Mouse (Mus musculus) c-Kit-positive CD71-negative TER-119-negative erythroid progenitor cells, embryonic 14.5 days (primary cell): ENCODE data around the gene H2-Q10.
A peak's percentile ranks its signal among the peaks of the same experiment; 100 is the strongest.
"Not testable (repeated sequence)": the region's sequence is repeated elsewhere in the genome, so short reads cannot be mapped to it uniquely, and the experiment has no call there.

ENCODE experiments used
- DNase-seq: peaks from one replicate; pipeline ENCODE4 v3.0.0-alpha.2; 2013; ENCODE audit warnings: low read depth

Gene H2-Q10

DNA sequence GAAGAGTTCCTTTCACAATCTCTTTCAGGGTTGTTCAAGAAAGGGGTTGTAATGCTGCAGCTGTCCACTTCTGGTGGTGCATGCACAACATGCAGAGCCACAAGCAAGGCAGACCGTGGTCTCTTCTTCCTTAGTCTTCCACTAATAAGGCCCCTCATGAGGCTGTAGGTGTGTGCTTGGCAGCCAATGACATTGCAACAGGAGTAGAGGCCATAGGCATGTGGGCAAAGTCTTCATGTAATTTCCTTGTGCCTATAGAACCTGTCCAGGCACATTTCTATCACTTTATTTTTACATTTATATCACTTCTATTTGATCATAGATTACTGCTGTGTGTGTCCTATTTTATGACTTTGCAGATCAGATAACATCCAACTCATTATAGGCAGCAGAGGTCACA is 11.6 kb upstream of the H2-Q10 start:
- not testable (repeated sequence) for DNase-seq

DNA sequence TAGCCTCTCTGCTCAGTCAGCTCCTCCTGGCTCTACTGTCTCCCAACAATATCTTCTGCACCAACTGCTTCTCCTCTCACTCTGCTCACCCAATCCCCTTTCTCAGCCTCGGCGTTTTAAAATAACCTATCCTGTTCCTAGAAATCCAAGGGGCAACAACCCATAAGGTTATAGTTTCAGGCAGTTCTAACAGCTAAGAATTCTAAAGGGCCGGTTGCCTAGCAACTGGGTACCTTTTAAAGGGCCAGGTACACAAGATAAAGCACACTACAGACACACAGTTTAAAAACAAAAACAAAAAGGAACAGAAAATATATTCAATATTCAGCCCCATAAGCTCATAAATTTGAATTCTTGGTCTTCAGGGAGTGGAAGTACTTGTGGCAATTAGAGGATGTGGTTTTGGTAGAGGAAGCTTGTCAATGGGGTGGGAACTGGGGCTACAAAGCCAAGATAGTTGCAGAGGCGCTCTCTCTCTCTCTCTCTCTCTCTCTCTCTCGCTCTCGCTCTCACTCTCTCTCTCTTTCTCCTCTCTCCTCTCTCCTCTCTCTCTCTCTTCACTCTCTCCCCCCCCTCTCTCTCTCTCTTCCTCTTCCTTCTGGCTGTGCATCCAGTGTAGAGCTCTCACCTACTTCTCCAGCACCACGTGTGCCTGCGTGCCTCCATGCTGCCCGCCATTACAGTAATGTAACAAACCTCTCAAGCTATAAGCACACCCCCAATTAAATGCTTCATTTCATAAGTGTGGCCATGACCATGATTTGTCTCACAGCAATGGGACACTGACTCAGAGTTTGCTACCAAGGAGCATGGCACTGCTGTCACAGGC is 9.2 kb upstream of the H2-Q10 start:
- DNase-seq, result not testable (repeated sequence)

DNA sequence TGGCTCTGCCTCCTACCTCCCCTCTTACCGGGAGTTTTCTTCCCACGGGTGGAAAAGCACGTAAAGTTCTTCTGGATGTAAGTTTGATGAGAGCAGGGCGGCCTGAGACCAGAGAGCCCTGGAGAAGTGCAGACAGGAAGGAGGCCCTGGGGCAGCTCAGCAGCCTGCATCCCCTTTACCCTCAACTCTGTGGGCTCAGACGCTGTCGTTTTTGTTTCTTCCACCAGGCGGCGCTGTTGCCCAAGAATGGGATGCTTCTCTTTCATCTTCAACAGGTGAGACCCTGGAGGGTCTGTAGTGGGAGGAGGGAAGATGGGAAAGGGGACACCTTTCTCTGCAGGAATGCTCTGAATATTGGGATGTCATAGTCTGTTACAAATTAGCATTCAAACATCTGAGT is 4.2 kb upstream of the H2-Q10 start:
- DNase-seq, result not testable (repeated sequence)

DNA sequence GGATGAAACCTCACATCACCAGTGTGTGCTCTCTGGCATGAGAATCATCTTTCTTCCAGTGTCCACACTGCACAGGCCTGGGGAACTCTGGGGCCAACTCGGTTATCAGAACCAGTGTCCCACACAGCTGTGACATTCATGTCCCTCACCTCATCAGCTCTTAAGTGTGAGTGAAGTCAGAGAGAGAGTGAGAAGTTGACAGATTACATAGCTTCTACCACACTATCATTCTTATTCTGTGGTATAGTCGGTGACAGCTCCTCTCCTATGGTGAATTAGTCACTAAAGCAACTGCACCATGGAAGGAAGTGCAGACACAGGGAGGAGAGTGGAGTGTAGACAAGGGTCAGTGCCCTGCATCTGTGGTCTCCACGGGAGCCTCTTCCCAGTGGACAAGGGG is 953 bp upstream of the H2-Q10 start:
- DNase-seq, result not testable (repeated sequence)

DNA sequence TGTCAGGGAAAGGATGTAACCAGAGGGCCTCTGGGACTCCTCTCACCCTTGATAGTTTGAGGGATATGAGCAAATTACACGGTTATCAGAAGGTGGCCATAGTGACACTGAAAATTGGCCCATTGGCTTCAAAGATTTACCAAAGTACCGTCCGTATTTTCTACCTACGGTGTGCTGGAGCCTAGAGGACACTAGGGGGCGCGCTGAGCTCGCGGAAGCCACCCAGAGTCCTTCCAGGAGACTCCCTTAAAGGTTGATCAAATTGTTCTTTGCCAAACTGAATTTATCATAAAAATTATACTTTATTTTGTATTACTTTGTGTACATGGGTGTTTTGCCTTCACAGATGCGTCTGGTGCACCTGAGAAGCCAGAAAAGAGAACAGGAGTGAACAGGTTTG is 14.2 kb downstream of the H2-Q10 start:
- peak; percentile 31 for DNase-seq

DNA sequence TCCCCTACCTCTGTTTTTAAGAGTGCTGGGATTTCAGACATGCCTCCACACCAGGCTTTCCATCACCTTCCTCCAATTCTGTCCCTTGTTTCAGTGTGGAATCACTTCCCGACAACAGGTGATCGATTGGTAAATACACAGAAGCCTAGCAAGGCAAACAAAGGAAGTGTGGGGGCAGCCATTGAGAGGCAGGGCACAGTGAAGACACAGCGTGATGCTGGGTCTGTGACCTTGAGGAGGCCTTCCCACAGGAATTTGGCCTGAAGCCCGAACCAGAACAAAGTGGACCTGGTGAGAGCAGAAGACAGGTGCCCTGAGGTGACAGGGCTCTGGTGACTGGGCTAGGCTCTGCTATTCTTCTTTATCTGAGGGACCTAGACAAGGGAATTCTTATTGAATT is 15.8 kb downstream of the H2-Q10 start:
- no peak for DNase-seq

DNA sequence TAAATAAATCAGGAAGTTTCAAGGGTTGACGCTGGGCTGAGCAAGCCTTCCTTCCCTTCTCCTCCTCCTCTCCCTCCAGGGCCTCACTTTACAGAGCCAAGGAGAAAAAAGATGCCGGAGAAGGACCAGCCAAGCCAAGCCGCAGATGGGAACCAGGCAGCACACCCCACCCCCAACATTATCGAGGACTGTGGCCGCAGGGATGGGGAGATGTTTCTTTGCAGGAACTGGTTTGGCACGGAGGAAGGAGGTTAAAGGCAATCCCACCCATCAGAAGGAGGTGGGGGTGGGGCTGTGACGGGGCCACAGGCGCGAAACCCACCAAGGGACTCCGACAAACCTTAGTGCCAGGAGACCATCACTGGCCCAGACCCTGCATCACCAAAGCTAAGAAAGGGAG is 16.8 kb downstream of the H2-Q10 start:
- no peak for DNase-seq

DNA sequence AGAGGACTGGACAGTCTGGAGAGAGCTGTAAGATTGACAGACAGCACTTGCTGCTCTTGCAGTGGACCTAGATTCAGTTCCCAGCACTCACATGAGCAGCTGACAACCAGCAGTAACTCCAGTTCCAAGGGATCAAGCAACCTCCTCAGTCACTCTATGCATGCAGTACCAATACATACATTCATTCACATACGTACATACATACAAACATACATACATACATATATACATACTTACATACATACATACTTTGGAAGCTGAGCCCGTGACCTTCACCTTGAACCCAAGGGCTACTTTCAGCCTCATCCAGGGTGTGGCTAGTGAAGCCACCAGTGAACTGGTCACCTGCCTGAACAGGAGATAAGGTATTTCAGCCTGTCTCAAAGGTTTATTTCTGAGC is 18.2 kb downstream of the H2-Q10 start:
- no peak for DNase-seq

DNA sequence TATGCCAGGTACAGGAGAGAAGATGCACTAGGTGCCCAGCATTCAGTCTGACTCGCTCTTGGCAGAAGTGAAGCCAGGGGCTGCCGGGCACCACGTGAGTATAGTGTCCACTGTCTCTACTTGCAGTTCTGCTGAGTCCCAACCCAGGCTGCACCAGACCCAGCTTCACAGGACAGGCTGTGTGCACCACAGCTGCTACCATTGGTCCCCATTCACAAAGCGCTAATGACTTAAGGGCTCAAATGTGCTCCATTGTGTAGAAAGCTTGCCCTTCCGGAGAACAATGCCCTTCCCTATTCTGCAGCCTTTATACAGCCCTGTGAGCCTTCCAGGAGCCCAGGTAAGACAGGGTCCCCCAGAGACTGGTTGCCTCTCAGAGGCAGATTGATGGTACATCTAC is 20.4 kb downstream of the H2-Q10 start:
- no peak for DNase-seq

DNA sequence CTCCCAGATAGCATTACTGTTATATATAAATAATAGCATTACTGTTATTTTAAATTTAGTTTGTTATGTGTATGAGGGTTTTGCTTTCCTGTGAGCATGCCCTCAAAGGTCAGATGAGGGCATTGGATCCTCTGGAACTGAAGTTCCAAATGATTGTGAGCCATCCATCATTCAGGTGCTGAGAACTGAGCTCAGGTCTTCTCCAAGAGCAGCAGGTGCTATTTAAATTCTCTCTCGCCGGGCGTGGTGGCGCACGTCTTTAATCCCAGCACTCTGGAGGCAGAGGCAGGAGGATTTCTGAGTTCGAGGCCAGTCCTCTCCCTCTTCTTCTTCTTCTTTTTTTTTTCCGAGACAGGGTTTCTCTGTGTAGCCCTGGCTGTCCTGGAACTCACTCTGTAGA is 27.2 kb downstream of the H2-Q10 start:
- DNase-seq, result no peak

DNA sequence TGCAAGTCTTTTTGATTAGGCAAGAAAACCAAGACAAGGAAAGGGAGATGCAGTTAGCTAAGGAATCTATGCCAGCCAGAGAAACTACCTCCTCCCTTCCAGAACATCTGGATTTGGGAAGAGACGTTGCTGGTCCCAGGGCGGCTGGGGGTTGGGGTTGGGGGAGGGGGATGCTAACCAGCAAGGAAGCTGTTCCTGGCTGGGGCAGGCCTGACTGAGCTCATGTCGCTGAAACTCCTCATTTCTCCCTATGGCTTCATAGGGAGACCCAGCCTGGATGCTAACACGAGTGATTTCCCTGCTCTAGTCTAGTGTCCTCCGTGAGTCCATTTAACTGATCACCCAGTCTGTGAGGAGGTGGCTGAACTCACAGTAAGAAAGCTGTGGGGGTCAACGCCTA is 32.3 kb downstream of the H2-Q10 start:
- no peak for DNase-seq

DNA sequence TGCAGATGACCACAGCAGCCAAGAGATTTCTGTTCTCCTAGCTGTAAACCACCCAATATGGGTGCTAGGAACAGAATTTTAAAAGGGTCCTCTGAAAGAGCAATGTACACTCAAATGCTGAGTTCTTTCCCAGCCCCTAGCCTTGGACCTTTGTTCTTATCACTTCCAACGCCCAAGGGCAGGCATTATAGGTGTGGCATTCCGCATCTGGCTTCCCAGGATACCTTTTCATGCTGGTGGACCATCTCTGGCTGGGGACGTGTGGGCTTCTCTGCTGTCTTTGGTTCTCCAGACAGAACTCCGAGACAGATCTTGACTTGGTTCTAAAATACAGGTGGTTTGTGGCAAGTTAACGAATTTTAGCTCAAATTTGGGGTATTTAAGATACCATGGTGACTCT is 32.9 kb downstream of the H2-Q10 start:
- DNase-seq, result no peak

DNA sequence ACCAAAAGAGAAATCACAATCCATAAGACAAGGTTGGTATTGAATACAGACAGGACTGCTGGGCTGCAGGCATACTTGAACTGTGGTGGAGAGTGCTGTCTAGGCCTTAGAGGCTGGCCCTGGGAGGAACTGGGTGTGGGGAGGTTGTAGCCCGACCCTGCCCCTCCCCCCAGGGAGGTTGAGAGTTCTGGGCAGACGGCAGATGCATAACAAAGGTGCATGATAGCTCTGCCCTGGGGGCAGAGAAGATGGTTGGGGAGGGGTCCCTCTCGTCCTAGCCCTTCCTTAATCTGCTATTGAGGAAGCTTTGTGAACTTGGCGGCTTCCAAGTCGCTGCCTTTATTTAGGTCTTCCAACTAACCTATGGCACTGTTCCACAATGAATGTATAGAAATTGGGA is 34.0 kb downstream of the H2-Q10 start:
- DNase-seq, result no peak

DNA sequence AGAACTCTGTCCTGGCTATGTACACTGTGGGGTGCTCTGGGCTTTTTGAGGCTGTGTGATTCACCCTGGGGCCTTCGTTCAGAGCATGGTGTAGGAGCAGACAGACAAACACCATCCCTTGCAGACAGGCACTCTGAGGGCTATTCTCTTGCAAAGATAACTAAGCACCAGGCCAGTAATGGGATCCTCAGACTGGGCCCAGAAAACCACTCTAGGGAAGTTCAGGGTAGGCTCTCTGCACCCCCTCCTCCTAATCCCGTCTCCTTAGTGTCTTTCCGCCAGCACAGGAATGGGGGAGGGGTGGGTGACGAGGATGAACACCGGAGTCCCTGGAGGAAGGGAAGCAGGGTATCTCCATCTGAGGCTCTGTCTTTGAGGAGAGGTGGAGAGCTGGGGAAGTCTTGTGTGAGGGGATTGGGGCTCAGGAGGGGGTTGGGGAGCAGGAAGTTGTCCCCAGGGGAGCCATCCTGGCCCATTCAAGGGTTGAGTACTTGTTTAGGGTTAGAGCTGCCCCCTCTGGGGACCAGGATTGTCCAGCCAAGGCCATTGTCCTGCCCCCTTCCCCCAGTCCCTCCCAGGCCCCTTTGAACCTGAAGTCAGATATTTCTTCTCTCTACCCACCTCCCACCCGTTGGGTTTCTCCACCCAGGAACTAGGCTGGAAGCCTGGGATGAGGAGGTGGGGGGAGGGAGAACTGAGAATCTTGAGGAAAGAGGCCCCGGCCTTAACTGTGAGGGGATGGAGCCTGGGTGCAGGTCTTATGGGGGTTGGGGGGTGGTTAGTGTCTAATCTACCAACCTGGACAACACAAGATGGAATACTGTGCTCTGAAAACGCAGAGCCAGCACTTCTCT is 35.0 kb downstream of the H2-Q10 start:
- DNase-seq, result no peak

DNA sequence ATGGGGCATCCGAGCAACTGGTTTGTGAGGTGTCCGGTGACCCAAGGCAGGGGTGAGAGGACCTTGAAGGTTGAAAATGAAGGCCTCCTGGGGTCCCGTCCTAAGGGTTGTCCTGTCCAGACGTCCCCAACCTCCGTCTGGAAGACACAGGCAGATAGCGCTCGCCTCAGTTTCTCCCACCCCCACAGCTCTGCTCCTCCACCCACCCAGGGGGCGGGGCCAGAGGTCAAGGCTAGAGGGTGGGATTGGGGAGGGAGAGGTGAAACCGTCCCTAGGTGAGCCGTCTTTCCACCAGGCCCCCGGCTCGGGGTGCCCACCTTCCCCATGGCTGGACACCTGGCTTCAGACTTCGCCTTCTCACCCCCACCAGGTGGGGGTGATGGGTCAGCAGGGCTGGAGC is 35.9 kb downstream of the H2-Q10 start, which contains the start of gene Pou5f1:
Gene Pou5f1 (plus strand): TSS at position 243 of the 400 bp plus-strand sequence.
- DNase-seq, result no peak

DNA sequence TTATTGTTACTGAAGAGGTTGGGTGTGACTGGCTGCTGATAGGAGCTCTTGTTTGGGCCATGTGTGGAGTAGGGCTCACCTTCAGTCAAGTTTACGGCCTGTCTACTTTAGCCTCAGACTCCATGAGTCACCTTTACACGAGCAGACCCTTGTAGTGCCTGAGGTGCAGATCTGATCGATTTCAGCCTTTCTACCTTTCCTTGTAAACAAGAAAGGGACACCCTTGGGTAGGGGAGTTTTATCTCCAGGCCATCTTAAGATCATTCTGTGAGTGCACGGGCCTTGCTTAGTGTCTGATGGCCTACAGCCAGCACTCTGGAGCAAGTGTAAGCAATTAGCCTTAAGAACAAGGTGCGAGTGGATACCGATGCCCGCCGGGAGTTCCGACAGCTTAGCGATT is 37.0 kb downstream of the H2-Q10 start:
- no peak for DNase-seq

DNA sequence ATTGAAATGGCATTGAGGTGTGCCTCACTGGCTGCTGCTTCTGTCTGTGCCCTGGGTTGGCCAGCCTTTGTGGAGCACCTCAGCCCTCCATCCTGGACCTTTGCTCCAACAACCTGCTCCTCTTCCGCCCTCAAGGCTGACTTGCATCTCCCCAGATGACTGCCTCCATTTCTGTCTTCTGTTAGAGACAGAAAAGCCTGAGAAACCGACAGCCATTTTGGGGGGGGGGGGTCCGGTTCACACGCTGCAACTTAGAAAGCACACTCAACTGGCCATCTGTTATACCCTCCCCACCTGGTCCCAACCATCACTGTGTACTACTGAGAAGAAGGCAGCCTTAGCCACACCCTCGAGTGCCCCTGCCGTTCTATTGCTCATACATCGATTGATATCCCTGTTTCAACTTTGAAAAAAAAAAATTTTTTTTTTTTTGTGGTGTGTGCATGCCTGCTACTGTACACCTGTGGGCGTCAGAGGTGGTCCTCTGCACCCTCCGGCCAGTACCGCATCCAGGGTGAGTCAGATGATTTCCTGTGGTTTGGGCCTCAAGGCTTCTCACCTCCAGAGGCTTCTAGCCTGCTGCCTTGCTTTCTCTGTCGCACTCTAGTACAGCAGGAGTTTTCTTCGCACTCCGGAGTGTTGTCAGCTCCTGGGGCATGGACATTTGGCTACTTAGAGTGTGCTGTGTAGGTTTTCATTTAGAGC is 37.8 kb downstream of the H2-Q10 start:
- no peak for DNase-seq

DNA sequence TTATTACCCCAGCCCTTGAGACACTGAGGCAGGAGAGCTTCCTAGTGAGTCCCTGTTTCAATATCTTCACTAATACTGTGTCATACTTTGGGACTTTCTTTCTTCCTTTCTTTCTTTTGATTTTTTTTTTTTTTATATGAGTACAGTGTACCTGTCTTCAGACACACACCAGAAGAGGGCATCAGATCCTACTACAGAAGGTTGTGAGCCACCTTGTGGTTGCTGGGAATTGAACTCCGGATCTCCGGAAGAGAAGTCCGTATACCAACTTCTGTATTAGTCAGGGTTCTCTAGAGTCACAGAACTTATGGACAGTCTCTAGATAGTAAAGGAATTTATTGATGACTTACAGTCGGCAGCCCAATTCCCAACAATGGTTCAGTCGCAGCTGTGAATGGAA is 38.4 kb downstream of the H2-Q10 start:
- not testable (repeated sequence) for DNase-seq

DNA sequence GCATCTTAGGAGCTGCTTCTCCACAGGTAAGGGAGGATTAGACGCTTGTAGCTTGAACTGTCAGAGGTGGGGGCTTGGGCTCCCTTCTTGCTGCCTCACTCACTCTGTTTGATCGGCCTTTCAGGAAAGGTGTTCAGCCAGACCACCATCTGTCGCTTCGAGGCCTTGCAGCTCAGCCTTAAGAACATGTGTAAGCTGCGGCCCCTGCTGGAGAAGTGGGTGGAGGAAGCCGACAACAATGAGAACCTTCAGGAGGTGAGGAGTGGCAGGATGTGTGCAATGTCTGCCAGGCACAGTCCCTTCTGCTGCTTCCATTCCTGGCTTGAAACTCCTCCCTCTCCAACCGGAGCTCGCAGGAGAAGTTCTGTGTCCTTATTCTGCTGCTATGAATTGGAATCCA is 39.4 kb downstream of the H2-Q10 start:
- DNase-seq, result peak; percentile 34

DNA sequence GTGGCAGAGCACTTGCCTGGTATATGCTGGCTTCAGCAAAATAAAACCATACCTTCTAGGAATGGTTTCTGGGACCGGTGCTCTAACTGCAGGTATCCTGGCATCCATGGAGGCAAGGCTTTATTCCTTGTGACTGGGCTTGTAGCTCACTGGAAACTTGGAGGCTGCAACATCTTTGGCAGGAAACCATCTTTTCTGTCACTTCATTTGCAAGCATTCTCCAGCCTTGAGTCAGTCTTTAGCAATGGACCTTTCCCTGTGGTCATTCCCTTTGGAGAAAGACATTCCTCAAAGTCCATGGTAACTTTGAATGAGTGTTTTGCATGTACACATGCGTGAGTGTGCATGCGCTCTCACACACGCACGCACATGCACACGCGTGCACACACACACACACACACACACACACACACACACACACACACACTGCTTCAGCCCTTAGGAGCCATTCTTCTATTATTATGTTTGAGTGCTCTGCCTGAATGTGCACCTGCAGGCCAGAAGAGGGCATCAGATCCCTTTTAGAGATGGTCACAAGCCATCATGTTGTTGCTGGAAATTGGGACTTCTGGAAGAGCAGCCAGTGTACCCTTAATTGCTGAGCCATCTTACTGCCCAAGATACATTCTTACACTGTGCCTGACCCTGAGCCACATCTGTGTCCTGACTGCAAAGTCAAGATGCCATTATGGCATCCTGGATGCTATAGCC is 43.2 kb downstream of the H2-Q10 start:
- DNase-seq, result no peak

DNA sequence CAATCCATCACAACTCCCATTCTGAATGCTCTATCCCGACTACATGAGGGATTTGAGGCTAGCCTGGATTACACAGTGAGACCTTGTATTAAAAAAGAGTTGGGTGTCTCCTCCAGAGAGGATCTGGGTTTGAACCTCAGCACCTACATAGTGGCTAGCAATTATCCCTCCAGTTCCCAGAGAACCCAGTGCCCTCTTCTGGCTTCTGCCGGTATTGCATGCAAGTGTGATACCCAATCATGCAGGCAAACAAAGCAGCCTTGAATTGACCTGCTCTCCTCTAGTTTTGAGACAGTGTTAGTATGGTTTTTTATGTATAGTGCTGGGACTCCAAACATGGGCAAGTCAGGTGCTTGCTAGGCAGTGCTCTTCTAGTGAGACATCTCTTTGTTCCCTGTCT is 44.0 kb downstream of the H2-Q10 start:
- peak; percentile 67 for DNase-seq

DNA sequence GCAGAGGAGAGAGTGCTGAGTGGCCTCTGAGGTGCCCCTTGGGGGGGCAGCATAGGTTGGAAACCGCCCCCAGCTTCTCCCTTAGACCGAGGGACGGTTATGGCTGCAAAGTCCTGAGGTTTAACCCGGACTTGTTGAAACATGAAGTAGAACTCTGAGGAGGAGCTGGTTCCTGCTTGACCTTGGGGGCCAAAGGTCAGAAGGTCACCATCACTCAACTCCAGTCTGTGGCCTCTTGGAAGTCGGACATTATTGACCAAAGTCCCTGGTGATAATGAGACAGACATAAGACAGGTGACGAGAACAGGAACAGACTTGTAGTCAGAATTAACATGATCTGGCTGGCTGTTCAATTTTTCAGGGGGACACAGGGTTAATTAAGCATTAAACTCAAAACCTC is 44.9 kb downstream of the H2-Q10 start:
- no peak for DNase-seq
